Mouse (Mus musculus) layer of hippocampus, postnatal 36 days (tissue): ENCODE data around the gene Pin4. TPM values are rescaled to one million over a fixed set of nuclear protein-coding genes. Genes with fewer than 3 reads are reported as not detected.
"Not testable (repeated sequence)": the region's sequence is repeated elsewhere in the genome, so short reads cannot be mapped to it uniquely, and the experiment has no call there.

Experiments used
- DNase-seq, 2 experiments: peaks; one replicate each; pipeline ENCODE4 v3.0.0; 2022
- total RNA-seq, 2 experiments: library from RNA; stranded (reverse); gene quantifications; 2 replicates each; pipeline ENCODE4 v1.2.3; 2021

Pin4 gene
- total RNA-seq, result 10 to 100 TPM; 33.5 to 35.8 TPM

- peak; percentile 86 to 90 for DNase-seq
Observed at GRCm38 (mm10) chrX:102119042-102119864, at the start of gene Pin4. Gene Pin4 (plus strand): TSS chrX:102119447.

- peak; percentile 69 to 78 for DNase-seq
Observed at GRCm38 (mm10) chrX:102070591-102071471, 48.4 kb upstream of the Pin4 start, which contains the start of gene Rtl5. Gene Rtl5 (minus strand): TSS chrX:102071304.

GRCm38 (mm10) chrX:102071517-102071916 is 47.7 kb upstream of the Pin4 start:
- DNase-seq, result no peak

- no peak for DNase-seq
Observed at GRCm38 (mm10) chrX:102073605-102074325, 45.5 kb upstream of the Pin4 start.

- DNase-seq, result no peak
Observed at GRCm38 (mm10) chrX:102074435-102074834, 44.8 kb upstream of the Pin4 start.

- no peak for DNase-seq
Observed at GRCm38 (mm10) chrX:102075158-102075557, 44.1 kb upstream of the Pin4 start.

GRCm38 (mm10) chrX:102076886-102077765 is 42.1 kb upstream of the Pin4 start:
- no peak for DNase-seq

GRCm38 (mm10) chrX:102081076-102081475 is 38.2 kb upstream of the Pin4 start:
- no peak for DNase-seq

- no peak for DNase-seq
Observed at GRCm38 (mm10) chrX:102081573-102082279, 37.5 kb upstream of the Pin4 start.

- no peak for DNase-seq
Observed at GRCm38 (mm10) chrX:102082340-102082739, 36.9 kb upstream of the Pin4 start.

- no peak for DNase-seq
Observed at GRCm38 (mm10) chrX:102085798-102086443, 33.3 kb upstream of the Pin4 start.

GRCm38 (mm10) chrX:102090605-102091004 is 28.6 kb upstream of the Pin4 start:
- no peak for DNase-seq

- DNase-seq, result no peak
Observed at GRCm38 (mm10) chrX:102094381-102094904, 24.8 kb upstream of the Pin4 start.

- no peak for DNase-seq
Observed at GRCm38 (mm10) chrX:102101886-102102285, 17.4 kb upstream of the Pin4 start.

GRCm38 (mm10) chrX:102103830-102104229 is 15.4 kb upstream of the Pin4 start:
- not testable (repeated sequence) for DNase-seq

GRCm38 (mm10) chrX:102109349-102109748 is 9.9 kb upstream of the Pin4 start:
- not testable (repeated sequence) for DNase-seq

- DNase-seq, result peak; percentile 5 to 8
Observed at GRCm38 (mm10) chrX:102115676-102116075, 3.6 kb upstream of the Pin4 start.

- no peak for DNase-seq
Observed at GRCm38 (mm10) chrX:102121321-102121720, 2.1 kb downstream of the Pin4 start.

GRCm38 (mm10) chrX:102141157-102141556 is 21.9 kb downstream of the Pin4 start:
- no peak for DNase-seq
